Mouse (Mus musculus) heart, embryonic 13.5 days (tissue): ENCODE data around the gene Rps7. TPM values are rescaled to one million over a fixed set of nuclear protein-coding genes. Genes with fewer than 3 reads are reported as not detected.

ENCODE experiments used
- ATAC-seq: fragments of 200-750 bp; cut with Nextera tagmentation; 2 replicates; pipeline ENCODE4 v1.8.0; 2017; ENCODE audit warnings: moderate TSS enrichment; ENCODE audit not compliant: insufficient number of reproducible peaks, low FRiP score, low TSS enrichment; ENCODE audit errors: extremely low read depth
- H3K27ac ChIP-seq: fragments of 300-500 bp; sonication (generic); replicated peaks from 2 replicates; pipeline ENCODE4 v1.5.1; 2015; ENCODE audit warnings: moderate library complexity, mild to moderate bottlenecking, inconsistent platforms
- H3K27me3 ChIP-seq: fragments of 300-500 bp; sonication (generic); replicated peaks from 2 replicates; pipeline ENCODE4 v1.6.1; 2015; ENCODE audit warnings: mild to moderate bottlenecking, inconsistent platforms
- H3K36me3 ChIP-seq: fragments of 300-500 bp; sonication (generic); 2 replicates; pipeline ENCODE4 v1.6.1; 2015; ENCODE audit warnings: mild to moderate bottlenecking, inconsistent platforms
- H3K4me1 ChIP-seq: fragments of 300-500 bp; sonication (generic); 2 replicates; pipeline ENCODE4 v1.6.1; 2015; ENCODE audit warnings: inconsistent platforms
- H3K4me2 ChIP-seq: fragments of 300-500 bp; sonication (generic); 2 replicates; pipeline ENCODE4 v1.6.1; 2015; ENCODE audit warnings: inconsistent platforms, mild to moderate bottlenecking, moderate library complexity
- H3K4me3 ChIP-seq: fragments of 300-500 bp; sonication (generic); 2 replicates; pipeline ENCODE4 v1.5.1; 2015; ENCODE audit warnings: moderate library complexity, mild to moderate bottlenecking, inconsistent platforms
- H3K9ac ChIP-seq: fragments of 300-500 bp; sonication (generic); 2 replicates; pipeline ENCODE4 v1.6.1; 2015; ENCODE audit warnings: inconsistent platforms, mild to moderate bottlenecking, moderate library complexity
- H3K9me3 ChIP-seq: fragments of 300-500 bp; sonication (generic); 2 replicates; pipeline ENCODE4 v1.6.1; 2016; ENCODE audit warnings: inconsistent platforms
- WGBS: fragments of 180-500 bp; shearing (Covaris S2); methylation state at CpG from one replicate; pipeline ENCODE4 v1.1.7; 2015; ENCODE audit warnings: mixed read lengths; 5-methylcytosine and 5-hydroxymethylcytosine counted together
- microRNA-seq: library from miRNA; unstranded; fragments of <30 nt; microRNA quantifications from one replicate; pipeline ENCODE4, GENCODE M21; 2016
- polyA plus RNA-seq: library from polyadenylated mRNA; unstranded; fragments of >200 nt; fragmentation: Nextera tagmentation; extraction: Ambion mirVana; gene quantifications from 2 replicates; pipeline ENCODE4 v1.2.1, GENCODE M21; 2015

The Rps7 gene
- polyA plus RNA-seq, 1 experiment from 2014 or later = 394 TPM

DNA sequence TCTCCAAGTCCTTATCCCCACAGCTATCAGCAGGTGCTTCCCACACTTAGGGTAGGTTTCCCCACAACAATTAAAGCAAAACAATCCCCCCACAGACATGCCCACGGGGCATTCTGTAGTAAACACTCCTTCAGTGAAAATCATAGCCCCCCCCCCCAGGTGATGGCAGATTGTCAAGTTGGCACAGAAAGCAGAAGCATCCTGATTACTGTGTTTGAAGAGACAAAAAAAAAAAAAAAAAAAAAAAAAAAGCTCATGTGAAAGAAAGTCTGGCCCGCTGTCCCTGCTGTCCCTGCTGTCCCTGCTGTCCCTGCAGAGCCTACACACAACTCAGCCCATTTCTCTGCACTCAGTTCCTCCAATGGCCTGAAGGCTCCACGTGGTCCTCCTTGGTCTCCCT, 51.7 kb downstream of the Rps7 start:
- Histone ChIP-seq H3K27ac (no peak overlapping the region), H3K9me3 (no peaks in the 10 kb centered on the region), H3K36me3 (no peaks in the 10 kb centered on the region), H3K27me3 (peaks cover 13% of the 10 kb centered on the region), H3K4me1 (peaks cover 2% of the 10 kb centered on the region; the same call in 1 of the 2 replicates), H3K9ac (no peak overlapping the region), H3K4me3 (no peak overlapping the region), H3K4me2 (no peak overlapping the region)
- WGBS = 58% methylated on average over 3 of the region's 3 CpGs
- no peak for ATAC-seq

DNA sequence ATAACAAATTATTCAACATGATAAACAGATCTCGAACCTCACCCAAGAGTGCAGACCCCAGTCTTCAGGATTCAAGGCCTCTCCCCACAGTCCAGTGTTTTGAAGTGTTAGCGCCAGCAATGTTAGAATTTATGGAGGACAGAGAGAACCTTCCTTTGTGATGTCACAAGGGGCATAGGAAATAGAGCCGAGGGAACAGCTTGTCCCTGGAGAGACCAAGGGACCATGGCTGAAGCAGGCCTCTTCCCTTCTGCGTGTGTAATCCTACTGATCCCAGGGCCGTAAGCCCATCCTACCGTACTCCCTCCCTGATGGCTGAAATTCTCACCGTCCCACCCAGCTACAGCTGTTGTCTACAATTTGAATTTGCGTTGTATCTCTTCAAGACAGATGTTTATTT, 53.3 kb downstream of the Rps7 start, which contains the start of gene Allc:
Gene Allc (minus strand): TSS at position 101 of the 400 bp plus-strand sequence.
- H3K27ac ChIP-seq = no peak within 1 kb of the TSS
- no peaks in the 10 kb centered on the region for H3K4me1 ChIP-seq
- no peak within 1 kb of the TSS for H3K4me2 ChIP-seq
- H3K36me3 ChIP-seq = no peaks in the 10 kb centered on the region
- H3K27me3 ChIP-seq = no peaks in the 10 kb centered on the region; the same call in 1 of the 2 replicates
- WGBS = 75% methylated on average over 8 of the region's 8 CpGs
- H3K4me3 ChIP-seq = no peak within 1 kb of the TSS
- no peak for ATAC-seq
- no peak within 1 kb of the TSS for H3K9ac ChIP-seq
- H3K9me3 ChIP-seq = no peaks in the 10 kb centered on the region

Small RNA genes within 50 kb of the gene (microRNA-seq; reads per million reads assigned to microRNA genes)
- not detected for gene Mir6937

Other genes starting within 250 kb of the Rps7 start
- not detected in 2 replicates for gene Dcdc2c, start 83.6 kb downstream of the Rps7 start, polyA plus RNA-seq
- gene Allc, start 53.4 kb downstream of the Rps7 start, polyA plus RNA-seq = not detected in 2 replicates
- 7.8 and 7.9 TPM in 2 replicates for gene Colec11, start 12.6 kb downstream of the Rps7 start, polyA plus RNA-seq
- 19.0 and 19.6 TPM in 2 replicates for gene Rnaseh1, start 13.6 kb upstream of the Rps7 start, polyA plus RNA-seq
- gene Adi1, start 39.3 kb upstream of the Rps7 start, polyA plus RNA-seq = 44.3 TPM in 2 replicates
- 29.5 and 30.5 TPM in 2 replicates for gene Trappc12, start 114.5 kb upstream of the Rps7 start, polyA plus RNA-seq
- 20.5 and 24.8 TPM in 2 replicates for gene Eipr1, start 115.8 kb upstream of the Rps7 start, polyA plus RNA-seq